Mouse (Mus musculus) gastrocnemius, postnatal 14 days (tissue): ENCODE data around the gene Zcwpw1. TPM values are rescaled to one million over a fixed set of nuclear protein-coding genes. Genes with fewer than 3 reads are reported as not detected.
A peak's percentile ranks its signal among the peaks of the same experiment; 100 is the strongest.
"Not testable (repeated sequence)": the region's sequence is repeated elsewhere in the genome, so short reads cannot be mapped to it uniquely, and the experiment has no call there.

Source experiments
- DNase-seq: peaks from one replicate; pipeline ENCODE4 v3.0.0; 2021; ENCODE audit warnings: mixed read lengths
- intact Hi-C: fragments of 180-260 bp; cut with DNase I; formaldehyde crosslinking; loops from one replicate; pipeline ENCODE4 v1.15.1; 2025; ENCODE audit warnings: low total_unique reads
- long read RNA-seq, 2 experiments: library from polyadenylated mRNA; stranded (forward); transcript quantifications; one replicate each; pipeline ENCODE4 v2.0.0; 2021
- total RNA-seq, 2 experiments: library from RNA; stranded (reverse); gene quantifications; 2 replicates each; pipeline ENCODE4 v1.2.3; 2021

Zcwpw1 gene
- total RNA-seq: 1 to 10 TPM in 1 of 2 experiments, under 1 TPM in 1; 0.84 to 1.7 TPM
- long read RNA-seq, experiment 1, partial matches to known transcripts: 0 of 2 reads
- long read RNA-seq, experiment 1, other reads (novel, unspliced or antisense): 0 of 2 reads
- long read RNA-seq, experiment 2, partial matches to known transcripts: 0 of 1 reads
- long read RNA-seq, experiment 2, other reads (novel, unspliced or antisense): 0 of 1 reads

DNA sequence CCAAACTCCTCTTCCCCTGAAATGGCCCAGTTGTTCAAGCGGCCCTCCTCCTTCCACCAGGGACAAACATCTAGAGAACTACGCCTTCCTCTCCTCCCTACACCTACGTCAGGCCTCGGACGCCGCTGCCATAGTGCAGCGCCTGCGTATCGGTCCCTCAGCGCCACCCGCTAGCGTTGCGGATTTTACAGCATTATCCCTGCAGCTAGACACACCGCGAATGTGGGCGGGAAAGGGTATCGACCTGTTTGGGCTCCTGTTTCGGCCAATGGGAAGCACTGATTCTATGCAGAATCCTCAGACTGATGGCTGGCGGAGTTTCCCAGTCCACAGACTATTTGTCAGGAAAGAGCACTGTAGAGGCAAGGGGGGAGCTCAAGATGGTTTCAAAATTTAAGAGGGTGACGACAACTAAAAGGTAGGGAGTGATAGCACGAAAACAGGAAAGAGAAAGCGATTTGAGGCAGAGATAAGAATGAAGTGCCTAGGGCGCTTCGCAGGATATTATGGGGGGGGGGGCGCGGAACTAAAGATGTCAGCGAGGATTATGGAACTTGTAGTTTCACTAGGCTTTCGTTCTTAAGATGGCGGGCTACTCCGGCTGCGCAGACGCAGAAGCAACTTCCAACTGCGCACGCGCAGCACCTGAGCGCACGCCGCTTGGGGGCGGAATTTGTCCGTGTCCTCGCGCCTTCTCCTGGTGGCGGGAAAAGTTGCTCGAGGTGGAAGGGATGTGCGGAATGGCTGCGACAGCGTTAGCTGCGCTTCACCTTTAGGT is at the start of gene Zcwpw1, which contains the start of gene Mepce:
Zcwpw1 (plus strand) TSS at position 648 of the 778 bp plus-strand sequence.
Mepce (minus strand) TSS at position 505 of the 778 bp plus-strand sequence.
- intact Hi-C loops: no loop called here
- DNase-seq: peak; percentile 93

DNA sequence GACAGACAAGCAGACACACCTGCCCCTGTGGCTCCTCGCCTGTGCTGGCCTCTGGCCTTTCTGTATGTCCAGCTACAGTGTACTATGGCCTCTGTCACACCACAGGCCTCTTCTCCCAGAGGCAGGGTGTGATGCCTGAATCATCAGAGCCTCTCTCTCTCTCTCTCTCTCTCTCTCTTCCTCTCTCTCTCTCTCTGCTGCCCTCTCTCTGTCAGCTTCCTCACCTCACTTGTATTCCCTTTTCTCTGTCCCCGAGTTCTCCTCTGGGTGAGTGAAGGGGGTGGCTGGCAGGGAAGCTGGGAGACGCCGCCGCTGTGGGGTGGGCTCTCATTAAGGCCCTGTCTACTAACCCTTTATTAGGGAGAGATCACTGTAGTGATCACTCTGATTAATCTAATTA is 49.1 kb upstream of the Zcwpw1 start:
- intact Hi-C loops: no loop called here
- no peak for DNase-seq

DNA sequence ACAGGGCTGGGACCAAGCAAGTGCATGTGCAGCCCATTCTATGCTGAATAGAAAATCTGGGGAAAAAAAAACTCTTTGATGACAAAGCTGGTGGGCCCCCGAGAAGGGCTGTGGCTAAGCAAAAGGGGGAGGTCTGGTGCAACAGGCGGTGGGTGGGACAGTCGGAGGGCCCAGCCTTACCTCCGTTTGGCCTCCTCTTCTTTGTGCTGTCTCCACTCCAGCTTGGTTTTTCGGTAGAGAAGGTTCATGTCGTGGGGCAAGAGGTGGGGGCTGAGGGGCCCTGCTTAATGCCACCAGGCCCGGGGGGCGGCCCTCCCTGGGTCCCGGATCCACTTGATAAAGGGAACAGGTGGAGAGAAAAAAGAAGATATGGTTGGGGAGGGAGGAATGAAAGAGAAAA is 48.1 kb upstream of the Zcwpw1 start:
- intact Hi-C loops: no loop called here

DNA sequence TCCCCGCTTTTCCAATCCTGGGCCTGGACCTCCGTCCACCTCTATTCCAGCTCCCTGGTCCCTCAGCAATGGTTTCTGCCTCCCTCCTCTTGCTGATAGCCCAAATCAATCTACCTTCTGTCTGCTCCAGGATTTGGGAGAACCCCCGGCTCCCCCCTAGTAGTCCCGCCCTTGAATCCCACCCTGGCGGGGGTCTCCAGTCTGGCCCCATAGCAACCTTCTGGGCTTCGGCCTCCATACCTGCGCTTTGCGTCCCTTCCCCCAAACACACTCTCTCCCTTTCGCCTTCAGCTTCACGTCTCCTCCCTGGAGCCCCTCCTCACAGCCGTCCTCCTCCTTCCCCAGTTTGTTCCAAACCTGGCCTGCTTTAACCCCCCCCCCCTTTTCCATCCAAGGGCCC is 47.1 kb upstream of the Zcwpw1 start:
- intact Hi-C loops: no loop called here
- no peak for DNase-seq

More for the DNA sequence above, 48.1 kb upstream of the Zcwpw1 start:
- DNase-seq: no peak

DNA sequence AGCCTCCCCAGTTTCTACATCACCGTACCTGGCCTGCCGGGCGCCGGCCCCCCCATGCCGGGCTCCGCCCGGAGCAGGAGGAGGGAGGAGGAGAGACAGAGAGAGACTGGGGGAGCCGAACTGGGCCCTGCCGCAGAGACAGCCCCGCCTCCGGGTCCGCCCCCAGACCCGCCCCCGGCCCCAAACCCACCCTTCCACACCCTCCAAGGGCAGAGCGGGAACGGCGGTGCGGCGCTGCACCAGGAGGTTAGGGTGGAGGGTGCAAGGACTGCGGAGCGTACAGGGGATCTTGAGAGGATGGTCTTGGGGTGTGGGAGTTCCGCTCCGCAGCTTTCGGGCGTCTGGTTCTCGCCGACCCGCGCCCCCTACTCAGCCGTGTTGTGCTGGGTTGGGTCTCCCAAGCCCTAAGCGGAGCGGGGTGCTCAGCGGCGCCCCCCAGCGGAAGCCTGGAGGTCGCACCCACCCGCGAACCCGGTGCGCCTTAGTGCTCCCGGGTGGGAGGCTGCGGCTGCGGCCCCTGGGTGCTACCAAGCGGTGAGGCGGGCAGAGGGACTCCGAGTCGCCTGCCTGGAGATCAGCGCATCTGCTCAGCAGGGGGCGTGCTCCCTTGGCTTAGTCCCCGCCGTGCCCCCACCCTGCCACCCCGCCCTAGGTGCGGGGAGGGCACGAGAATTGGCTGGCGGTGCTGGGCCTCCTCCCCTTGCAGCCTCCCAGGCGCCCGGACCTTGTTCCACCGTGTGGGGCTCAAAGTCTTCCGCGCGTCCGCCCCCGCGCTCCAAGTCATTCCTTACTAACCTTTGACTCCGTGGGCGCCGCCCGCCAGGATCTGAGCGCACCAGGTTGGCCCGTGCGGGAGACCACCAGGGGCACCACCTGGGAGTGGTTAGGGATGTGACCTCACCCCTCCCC is 46.3 kb upstream of the Zcwpw1 start, which contains the start of gene Nyap1:
Nyap1 (minus strand) TSS at position 585 of the 909 bp plus-strand sequence.
- intact Hi-C loops: no loop called here
- DNase-seq: peak; percentile 71

DNA sequence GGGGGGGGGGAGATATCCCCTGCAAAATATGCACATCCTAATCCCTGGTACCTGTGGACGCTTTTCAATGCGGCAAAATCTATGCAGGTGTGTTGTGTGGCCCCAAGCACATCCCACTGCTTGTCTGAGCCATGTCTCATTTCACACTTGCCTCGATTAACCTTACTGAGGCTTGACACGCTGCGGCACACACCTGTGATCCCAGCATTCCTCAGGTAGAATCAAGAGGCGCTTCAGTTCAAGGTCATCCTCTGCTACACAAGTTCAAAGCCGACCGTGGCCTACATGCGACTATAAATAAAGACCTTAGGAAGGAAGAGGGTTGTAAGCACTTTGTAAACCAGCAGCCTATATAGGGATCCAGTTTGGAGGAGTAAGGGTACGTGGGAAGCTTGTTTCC is 45.5 kb upstream of the Zcwpw1 start:
- intact Hi-C loops: no loop called here
- DNase-seq: no peak

DNA sequence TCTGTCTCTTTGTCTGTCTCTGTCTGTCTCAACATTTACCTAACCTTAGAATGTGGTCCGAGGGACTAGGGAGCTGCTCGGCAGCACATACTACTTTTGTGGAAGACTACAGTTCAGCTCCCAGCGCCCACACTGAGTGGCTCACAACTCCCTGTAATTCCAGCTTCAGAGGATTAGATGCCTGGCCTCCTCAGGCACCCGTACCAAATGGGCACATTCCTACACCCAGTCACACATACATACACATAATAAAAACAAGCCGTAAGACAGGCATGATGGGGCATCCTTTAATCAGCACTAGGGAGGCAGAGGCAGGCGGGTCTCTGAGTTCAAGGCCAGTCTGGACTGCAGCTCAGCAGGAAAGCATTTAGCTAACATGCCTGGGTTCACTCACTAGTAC is 44.8 kb upstream of the Zcwpw1 start:
- intact Hi-C loops: no loop called here
- DNase-seq: no peak

DNA sequence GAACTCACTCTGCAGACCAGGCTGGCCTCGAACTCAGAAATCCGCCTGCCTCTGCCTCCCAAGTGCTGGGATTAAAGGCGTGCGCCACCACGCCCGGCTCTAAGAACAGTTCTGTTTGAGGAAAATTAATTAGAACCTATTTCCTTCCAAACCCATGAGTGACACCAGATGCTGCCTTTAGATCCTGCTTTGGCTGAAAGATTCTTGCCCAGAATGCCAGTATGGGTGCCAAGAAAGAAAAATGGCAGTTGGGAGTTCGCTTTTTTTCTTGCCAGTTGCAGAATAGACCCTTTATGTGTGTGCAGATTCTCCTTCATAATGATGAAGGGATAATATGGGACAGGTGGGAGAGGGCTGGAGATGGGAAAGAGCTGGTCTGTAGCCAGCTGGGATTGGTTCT is 43.4 kb upstream of the Zcwpw1 start:
- no peak for DNase-seq
- intact Hi-C loops: no loop called here

DNA sequence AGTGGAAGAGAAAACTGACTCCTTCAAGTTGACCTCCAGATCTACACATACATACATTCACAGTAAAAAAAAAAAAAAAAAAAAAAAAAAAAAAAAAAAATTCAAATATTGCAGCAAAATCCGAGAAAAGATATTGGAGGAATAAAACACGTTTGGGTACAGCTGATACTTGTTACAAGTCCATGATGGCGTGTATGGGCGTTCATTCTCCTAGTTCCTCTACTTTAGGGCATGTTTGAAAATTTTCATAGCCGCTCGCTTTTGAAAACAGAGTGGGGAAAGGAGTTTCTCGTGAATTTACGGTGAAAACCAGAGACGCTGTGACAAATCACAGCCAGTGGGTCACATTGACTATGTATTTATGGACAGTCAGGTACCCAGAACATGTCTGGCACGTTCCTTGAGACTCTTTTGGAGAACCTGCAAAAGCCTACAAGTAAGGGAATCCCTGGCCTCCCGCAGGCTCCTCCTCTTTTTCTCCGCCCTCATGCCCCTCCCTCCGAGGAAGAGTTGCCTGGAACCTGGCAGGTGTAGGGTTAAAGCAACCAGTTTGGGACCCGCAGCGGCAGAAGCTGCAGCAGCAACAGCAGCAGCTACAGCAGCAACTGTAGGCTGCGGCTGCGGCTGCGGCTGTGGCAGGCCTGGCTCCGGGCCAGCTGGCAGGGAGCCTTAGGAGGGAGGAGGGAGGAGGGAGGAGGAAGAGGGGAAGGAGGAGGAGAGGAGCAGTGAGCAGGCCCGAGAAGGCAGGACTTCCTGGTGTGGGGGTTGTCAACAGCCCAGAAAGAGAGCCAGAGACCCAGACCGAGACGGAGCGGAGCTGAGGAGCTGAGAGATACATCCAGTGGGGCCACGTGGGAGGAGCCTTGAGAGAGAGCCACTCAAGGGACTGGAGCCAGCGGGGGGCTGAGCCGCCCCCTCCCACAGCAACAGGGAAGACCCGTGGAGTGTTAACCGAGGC is 42.1 kb upstream of the Zcwpw1 start, which contains the start of gene Tsc22d4:
Tsc22d4 (plus strand) TSS at position 517 of the 958 bp plus-strand sequence.
- intact Hi-C loops: no loop called here
- DNase-seq: peak; percentile 92

DNA sequence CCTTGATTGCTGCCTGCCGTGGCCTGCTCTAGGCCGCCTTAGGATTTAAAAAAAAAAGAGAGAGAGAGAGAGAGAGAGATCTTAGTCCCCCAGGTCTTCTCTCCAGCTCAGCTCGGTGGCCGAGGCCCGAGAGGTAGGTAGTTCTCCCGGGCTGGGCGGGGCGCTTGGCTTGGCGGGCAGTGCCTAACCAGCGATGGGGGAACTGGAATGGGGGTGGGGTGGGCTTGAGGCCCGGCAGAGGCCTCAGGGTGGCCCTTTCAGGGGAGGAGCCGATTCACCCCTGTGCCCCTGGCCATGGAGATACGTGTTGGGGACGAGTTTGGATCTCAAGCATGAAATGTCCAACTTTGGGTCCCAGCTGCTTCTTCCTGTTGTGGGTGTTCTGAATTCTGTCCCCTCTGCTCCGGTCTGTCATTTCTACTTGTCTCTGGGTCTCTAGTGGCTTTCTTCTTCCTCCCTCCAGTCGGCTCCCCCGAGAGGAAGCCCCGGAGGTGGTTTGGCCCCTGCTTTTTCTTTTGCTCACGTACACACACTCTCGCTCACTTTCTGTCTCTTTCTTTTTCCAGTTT is 41.2 kb upstream of the Zcwpw1 start:
- peak; percentile 82 for DNase-seq
- intact Hi-C loops: no loop called here

DNA sequence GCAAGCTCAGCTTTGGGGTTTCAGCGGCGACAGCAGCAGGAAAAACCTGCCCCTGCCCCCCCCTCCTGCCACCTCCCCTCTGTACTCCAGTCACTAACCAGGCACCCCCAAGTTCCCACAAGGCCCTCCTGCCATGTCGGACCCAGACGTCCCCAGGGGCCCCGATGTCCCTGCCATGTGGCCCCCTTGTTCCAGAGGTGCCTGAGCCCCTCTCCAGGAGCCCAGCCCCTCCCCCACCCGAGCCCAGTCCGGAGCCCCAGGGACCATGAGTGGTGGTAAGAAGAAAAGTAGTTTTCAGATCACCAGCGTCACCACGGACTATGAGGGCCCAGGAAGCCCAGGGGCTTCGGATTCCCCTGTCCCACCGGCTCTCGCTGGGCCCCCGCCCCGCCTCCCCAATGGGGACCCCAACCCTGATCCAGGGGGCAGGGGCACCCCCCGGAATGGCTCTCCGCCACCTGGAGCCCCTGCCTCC is 40.7 kb upstream of the Zcwpw1 start:
- intact Hi-C loops: no loop called here
- DNase-seq: no peak

DNA sequence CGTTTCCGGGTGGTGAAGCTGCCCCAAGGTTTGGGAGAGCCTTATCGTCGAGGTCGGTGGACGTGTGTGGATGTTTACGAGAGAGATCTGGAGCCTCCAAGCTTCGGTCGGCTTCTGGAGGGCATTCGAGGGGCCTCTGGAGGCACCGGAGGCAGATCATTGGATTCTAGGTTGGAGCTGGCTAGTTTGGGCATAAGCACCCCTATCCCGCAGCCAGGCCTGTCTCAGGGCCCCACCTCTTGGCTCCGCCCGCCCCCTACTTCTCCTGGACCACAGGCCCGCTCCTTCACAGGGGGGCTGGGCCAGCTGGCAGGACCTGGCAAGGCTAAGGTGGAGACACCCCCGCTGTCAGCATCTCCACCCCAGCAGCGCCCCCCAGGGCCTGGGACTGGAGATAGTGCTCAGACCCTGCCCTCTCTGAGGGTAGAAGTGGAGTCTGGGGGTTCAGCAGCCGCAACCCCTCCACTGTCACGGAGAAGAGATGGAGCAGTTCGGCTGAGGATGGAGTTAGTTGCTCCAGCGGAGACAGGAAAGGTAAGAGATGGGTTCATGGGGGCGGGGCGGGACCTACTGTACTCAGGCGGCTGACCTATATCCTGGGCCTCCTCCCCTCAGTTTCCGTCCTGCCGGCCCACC is 40.2 kb upstream of the Zcwpw1 start:
- DNase-seq: peak; percentile 63
- intact Hi-C loops: no loop called here

DNA sequence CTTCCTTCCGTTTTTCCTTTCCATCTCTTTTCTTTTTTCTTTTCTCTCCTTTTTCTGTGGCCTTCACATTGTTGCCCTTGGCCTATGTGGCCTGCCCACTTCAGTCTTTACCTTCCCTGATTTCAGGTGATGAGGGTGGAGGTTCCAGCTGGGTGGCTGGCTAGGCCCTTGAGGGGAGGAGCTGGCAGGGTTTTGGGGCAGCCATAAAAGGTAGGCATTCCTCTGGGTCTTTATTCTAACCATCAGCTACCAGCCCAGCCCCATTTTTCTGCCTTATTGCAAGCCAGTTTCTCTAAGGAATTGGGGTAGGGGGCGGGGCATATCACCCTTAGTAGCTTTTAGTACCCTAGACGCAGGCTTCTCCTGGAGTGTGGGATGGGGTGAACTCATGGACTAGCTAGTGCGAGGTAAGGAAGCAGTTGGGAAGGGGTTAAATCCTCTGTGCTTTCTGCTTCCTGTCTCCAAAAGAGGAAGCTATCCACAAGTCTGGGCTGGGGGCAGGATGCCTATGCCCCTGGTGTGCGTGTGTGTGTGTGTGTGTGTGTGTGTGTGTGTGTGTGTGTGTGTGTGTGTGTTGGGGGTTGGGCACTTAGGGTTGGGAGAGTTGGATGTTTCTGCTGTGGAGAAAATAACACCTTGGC is 39.3 kb upstream of the Zcwpw1 start:
- intact Hi-C loops: no loop called here
- DNase-seq: no peak

DNA sequence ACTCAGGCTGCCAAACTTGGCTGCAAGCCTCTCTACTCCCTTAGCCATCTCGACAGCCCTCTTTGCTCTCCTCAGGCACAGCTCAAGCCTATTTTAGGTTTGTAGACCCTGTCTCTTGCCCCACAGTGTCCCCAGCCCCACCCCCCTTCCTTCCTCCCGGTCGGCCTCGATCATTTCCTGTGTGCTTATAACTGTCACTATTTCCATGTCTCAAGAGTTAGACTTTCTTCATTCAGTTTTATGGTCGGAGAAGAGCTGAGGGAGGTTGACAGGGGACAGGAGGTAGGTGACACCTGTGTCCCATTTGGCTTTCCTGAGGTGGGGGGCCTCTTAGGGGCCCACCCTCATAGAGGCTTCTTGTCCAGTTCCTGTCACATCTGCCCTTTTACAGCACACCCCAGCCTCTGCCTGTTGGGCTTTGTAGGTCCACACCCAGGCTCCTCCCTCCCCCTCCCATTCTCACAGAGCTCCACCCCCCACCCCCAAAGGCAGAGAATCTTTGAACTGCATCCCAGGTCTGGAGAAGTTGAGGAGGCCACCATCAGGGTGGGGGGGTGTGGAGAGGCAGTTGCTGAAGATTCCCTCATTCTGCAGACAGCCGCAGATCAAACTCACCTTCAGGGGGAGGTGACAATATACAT is 38.3 kb upstream of the Zcwpw1 start:
- DNase-seq: no peak
- intact Hi-C loops: no loop called here

DNA sequence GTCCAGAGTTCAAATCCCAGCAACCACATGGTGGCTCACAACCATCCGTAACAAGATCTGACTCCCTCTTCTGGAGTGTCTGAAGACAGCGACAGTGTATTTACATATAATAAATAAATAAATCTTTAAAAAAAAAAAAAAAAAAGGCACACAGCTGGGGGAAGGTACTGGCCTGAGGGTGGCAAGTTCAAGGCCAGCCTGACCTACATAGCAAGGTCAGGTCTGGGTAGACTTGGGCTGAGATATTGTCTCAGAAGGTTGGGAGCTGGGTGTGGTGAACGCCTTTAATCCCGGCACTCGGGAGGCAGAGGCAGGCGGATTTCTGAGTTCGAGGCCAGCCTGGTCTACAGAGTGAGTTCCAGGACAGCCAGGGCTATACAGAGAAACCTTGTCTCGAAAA is 37.4 kb upstream of the Zcwpw1 start:
- DNase-seq, intact Hi-C loops: not testable (repeated sequence)

DNA sequence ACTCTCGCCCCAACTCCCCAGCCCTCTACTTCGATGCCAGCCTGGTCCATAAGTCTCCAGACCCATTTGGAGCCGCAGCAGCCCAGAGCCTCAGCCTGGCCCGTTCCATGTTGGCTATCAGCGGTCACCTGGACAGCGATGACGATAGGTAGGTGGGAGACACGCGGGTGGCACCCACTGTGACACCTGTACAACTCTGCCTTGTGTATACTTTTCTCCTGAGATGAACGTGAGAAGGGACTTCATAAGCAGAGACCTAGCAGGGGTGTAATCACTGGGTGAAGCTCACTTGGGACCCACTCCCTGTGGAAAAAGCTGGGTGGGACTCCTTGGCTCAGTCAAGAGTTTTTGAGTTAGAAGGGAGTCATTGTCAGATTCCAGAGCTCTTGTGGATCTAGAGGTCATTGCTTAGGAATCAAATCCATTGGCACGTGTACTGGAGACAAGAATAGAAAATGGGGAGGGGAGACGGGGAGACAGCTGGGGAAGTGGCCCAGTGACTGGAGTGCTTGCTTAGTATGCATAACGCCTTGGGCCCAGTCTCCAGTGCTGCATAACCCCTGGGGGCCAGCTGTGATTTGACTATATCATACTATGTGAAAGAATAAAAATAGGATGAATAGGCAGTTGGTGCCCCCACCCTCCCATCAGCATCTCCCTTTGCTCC is 36.2 kb upstream of the Zcwpw1 start:
- DNase-seq: no peak
- intact Hi-C loops: no loop called here

DNA sequence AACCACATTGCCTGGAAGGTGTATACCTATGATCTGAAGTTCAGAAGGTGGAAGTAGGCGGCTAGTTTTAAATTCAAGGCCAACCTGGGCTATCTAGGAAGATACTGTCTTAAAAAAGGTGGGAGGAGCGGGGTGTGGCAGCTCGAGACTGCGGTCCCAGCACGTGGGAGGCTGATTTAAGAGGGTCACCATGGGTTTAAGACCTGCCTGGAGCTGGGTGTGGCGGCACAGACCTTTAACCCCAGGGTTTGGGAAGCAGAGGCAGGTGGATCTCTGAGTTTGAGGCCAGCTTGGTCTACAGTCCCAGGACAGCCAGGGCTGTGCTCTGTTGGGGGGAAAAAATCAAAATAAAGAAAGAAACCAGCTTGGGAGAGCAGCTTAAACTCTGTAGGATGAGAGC is 35.6 kb upstream of the Zcwpw1 start:
- intact Hi-C loops: no loop called here
- no peak for DNase-seq
